Mouse (Mus musculus): ENCODE data around the gene Zdbf2. TPM values are rescaled to one million over a fixed set of nuclear protein-coding genes. Genes with fewer than 3 reads are reported as not detected.

The Zdbf2 gene
- polyA plus RNA-seq, 1 experiment from 2014 or later: 16.4 TPM

DNA sequence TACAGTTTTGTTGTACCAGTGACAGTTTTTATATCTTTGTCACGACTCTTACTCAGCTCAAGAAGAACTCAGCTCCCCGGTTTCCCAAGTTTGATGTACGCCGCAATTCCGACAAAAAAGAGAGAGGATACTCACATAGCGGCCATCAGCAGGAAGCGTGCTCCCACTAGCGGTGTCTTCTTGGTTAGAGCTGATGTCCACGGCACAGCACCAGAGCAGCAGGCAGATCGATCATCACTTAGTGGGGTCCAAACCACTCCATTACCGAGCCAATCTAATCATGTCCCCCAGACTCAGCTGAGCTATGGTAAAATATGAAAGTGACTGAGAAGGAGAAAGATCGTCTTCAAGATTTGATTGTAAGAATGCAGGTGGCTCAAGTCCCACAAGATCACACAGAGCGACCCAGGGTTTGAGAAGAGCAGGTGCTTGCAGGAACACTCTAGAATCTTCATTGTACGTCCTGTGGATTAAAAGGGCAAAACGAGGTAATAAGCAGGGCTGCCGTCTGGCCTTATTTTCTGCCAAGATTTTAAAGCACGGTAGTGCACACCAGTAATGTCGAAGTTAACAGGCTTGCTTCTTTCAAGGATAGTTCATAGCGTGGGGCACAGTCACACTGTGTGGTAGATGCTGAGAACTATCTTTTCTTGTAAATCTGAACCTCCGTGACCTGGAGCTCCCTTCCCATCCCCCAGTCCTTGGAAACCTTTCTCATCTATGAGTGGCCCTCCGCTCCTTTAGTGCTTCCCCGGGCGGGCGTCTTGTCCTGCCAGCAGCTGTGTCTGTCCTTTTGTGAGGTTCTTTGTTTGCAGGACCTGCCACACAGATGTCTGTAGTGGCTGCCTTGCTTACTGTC is 20.5 kb upstream of the Zdbf2 start:
- Histone ChIP-seq H3K4me3 (peak overlapping the region; percentile 33), H3K27ac (peak overlapping the region; percentile 83), H3K4me1 (replicated peaks) (peaks cover 56% of the 10 kb centered on the region), H3K27me3 (ENCODE audit: insufficient read depth, poor library complexity, severe bottlenecking) (peaks cover 97% of the 10 kb centered on the region), H3K9me3 (no peaks in the 10 kb centered on the region), H3K36me3 (no peaks in the 10 kb centered on the region)
- 32% methylated on average over 24 of the region's 24 CpGs for WGBS
- DNase-seq (ENCODE audit: low spot score): peak; percentile 69

DNA sequence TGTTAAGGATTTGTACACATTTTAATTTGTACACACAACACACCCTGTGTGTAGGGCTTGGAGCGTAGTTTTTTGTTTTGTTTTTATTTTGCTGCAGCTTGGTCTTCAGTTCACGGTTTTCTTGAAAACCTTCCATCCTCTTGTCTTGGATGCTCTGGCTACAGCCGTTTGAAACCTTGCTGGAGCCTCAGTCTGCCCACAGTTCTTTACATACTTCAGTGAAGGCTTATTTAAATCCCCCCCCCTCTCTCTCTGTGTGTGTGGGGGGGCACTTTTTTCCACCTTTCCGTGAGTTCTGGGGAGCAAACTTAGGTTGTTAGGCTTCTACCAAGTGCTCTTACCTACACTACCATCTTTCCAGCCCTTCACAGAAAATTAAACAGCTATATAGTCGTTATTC is 19.8 kb upstream of the Zdbf2 start:
- Histone ChIP-seq H3K9me3 (no peaks in the 10 kb centered on the region), H3K4me1 (replicated peaks) (peaks cover 49% of the 10 kb centered on the region), H3K27ac (peak overlapping the region; percentile 83), H3K27me3 (ENCODE audit: insufficient read depth, poor library complexity, severe bottlenecking) (peaks cover 97% of the 10 kb centered on the region), H3K4me3 (peak overlapping the region; percentile 33), H3K36me3 (no peaks in the 10 kb centered on the region)
- no peak for DNase-seq (ENCODE audit: low spot score)
- 19% methylated on average over 5 of the region's 5 CpGs for WGBS

DNA sequence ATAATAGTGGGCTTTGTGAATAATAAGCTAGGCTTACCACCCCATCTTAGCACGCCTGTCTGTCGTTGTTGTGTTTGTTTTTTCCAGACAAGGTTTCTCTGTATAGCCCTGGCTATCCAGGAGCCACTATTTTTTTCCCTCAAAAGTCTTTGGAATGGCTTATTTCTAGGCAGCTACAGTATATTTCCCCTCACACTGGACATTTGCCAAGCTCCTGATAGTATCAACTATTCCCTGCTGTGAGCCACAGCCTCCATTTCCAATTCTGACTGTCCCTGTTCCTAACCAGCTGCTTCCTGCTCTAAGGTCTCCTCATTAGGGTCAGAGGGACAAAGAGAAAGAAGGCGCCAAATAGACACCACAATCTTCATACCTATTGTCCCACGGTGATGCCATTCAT is 18.0 kb upstream of the Zdbf2 start:
- H3K27ac ChIP-seq: peak overlapping the region; percentile 25; the same call in 1 of the 2 replicates

DNA sequence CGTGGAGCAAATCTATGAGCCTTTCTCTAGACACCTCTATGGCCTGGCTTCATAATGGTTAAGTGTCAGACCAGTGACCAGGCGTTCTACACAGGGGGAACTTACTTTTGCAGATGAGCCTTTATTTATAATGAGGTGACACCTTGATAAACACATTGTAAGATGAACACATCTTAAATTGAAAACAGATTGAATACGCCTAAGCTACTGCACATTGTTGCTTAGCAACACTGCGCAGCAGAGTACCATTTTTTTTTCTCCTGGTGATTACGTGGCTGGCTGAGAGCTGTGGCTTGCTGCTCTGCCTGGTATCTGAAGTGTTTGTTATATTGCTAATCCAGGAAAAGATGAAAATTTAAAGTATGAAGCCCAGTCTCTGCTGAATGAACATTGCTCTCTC is 17.0 kb upstream of the Zdbf2 start:
- no peak for DNase-seq (ENCODE audit: low spot score)
- Histone ChIP-seq H3K27me3 (ENCODE audit: insufficient read depth, poor library complexity, severe bottlenecking) (peaks cover 95% of the 10 kb centered on the region), H3K9me3 (no peaks in the 10 kb centered on the region), H3K4me1 (replicated peaks) (peaks cover 35% of the 10 kb centered on the region), H3K4me3 (no peak overlapping the region), H3K36me3 (no peaks in the 10 kb centered on the region), H3K27ac (peak overlapping the region; percentile 50; the same call in 1 of the 2 replicates)
- WGBS: 21% methylated on average over 5 of the region's 5 CpGs

More for the DNA sequence above, 18.0 kb upstream of the Zdbf2 start:
- Histone ChIP-seq H3K27me3 (ENCODE audit: insufficient read depth, poor library complexity, severe bottlenecking) (peaks cover 95% of the 10 kb centered on the region), H3K4me1 (replicated peaks) (peaks cover 36% of the 10 kb centered on the region), H3K9me3 (no peaks in the 10 kb centered on the region), H3K36me3 (no peaks in the 10 kb centered on the region), H3K4me3 (no peak overlapping the region)
- DNase-seq (ENCODE audit: low spot score): no peak
- WGBS: 15% methylated on average over 4 of the region's 4 CpGs

DNA sequence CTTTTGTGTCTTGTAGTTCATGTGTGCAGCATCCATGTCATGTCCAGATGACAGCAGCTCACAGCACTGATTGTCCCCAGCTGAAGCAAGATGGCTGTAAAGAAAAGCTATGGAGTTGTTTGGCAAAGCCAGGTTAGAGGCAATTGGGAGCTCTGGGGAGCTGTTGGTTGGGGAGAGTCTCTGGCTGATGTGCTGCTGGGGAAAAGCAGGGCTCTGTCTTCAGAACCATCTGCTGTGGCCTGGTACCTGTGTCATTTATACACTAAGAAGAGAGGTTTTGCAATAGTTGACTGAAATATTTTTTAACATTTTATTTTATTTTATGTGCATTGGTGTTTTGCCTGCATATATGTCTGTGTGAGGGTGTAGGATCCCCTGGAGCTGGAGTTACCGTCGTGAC is 14.6 kb upstream of the Zdbf2 start:
- no peaks in the 10 kb centered on the region for H3K36me3 ChIP-seq
- DNase-seq (ENCODE audit: low spot score): no peak
- no peaks in the 10 kb centered on the region for H3K9me3 ChIP-seq
- 42% methylated on average over 2 of the region's 2 CpGs for WGBS
- peaks cover 95% of the 10 kb centered on the region for H3K27me3 ChIP-seq (ENCODE audit: insufficient read depth, poor library complexity, severe bottlenecking)
- H3K4me3 ChIP-seq: no peak overlapping the region
- H3K27ac ChIP-seq: no peak overlapping the region
- peaks cover 23% of the 10 kb centered on the region for H3K4me1 ChIP-seq (replicated peaks)

DNA sequence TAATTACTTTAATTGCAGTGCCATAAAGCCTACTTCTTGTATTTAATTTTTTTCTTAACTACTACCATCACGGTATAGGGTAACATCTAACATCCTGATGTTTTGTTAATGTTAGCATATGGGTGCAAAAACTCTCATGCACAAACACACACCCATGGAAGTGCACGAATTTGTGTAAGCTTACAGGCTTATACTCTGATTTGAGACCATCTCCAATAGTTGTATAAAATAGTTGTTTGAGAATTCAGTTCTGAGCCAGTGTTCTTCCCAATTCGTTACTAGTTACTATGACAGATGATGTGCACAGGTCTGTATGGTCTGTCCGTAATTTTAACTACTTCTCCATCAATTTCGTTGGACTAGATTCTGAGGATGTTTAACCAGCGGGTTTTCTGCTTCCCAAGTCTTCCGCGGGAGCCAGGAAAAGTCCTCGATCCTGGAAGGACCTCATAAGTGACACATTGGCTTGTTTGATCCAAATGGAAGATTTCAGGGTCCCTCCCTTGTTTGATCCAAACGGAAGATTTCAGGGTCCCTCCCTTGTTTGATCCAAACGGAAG is 13.7 kb upstream of the Zdbf2 start:
- peaks cover 97% of the 10 kb centered on the region for H3K27me3 ChIP-seq (ENCODE audit: insufficient read depth, poor library complexity, severe bottlenecking)
- no peak for DNase-seq (ENCODE audit: low spot score)
- WGBS: 40% methylated on average over 11 of the region's 11 CpGs
- H3K27ac ChIP-seq: no peak overlapping the region
- H3K36me3 ChIP-seq: no peaks in the 10 kb centered on the region
- no peak overlapping the region for H3K4me3 ChIP-seq
- H3K4me1 ChIP-seq (replicated peaks): peaks cover 22% of the 10 kb centered on the region
- no peaks in the 10 kb centered on the region for H3K9me3 ChIP-seq

DNA sequence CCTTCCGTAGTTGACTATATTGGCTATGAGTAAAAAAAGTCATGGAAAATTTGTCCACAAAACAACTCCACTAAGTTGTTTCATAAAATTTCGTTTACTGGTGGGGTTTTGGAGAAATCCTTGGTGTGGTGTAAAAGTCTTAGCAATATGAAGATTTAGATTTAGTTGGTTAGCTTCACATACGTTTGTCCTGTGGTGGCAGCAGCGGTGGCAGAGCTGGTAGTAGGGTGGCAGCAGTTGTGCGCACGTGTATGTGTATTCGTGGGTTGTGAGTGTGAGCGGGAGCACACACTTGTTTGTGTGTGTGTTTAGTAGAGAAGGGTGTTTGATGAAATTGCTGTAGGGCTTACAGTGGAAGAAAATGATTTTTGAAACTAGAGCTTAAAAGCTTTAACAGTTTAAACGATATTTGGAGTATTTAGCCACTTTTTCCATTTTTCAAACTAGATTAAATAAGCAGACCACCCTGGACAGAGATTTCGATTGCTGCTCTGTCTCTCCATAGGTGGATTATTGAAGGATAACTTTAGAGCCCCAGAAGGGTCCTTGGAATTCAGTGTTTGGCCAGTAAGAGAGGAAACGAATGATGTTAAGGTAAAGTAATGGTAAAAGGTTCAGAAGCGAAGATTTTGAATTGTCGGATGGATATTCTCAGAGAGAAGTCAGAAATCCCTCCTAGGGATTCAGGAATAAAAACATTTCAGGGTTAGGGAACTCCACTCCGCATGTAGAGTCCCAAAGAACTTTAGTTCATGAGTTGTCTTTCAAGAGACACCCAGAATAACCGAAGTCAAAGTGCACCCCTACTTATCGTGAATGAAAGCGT is 12.9 kb upstream of the Zdbf2 start:
- 41% methylated on average over 17 of the region's 17 CpGs for WGBS
- no peak for DNase-seq (ENCODE audit: low spot score)
- H3K27me3 ChIP-seq (ENCODE audit: insufficient read depth, poor library complexity, severe bottlenecking): peaks cover 97% of the 10 kb centered on the region
- H3K4me3 ChIP-seq: no peak overlapping the region
- H3K36me3 ChIP-seq: no peaks in the 10 kb centered on the region
- H3K4me1 ChIP-seq (replicated peaks): peaks cover 18% of the 10 kb centered on the region
- H3K27ac ChIP-seq: no peak overlapping the region
- H3K9me3 ChIP-seq: no peaks in the 10 kb centered on the region

DNA sequence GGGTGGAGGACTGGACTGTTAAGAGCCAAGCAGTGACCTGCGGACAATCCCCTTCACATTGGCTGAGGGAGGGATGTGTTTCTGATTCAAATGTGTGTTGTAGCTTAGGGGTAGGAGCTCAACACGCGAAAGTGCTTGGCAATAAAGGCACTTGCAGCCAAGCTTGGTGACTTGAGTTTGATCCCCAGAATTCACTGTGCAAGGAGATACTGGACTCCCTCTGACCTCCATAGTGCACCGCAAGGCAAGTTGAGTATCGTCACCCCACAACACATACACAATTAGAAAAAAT is 12.4 kb upstream of the Zdbf2 start:
- H3K4me1 ChIP-seq (replicated peaks): peaks cover 13% of the 10 kb centered on the region
- H3K36me3 ChIP-seq: no peaks in the 10 kb centered on the region
- no peak overlapping the region for H3K4me3 ChIP-seq
- no peak overlapping the region for H3K27ac ChIP-seq
- no peaks in the 10 kb centered on the region for H3K9me3 ChIP-seq
- 44% methylated on average over 5 of the region's 5 CpGs for WGBS
- DNase-seq (ENCODE audit: low spot score): no peak
- peaks cover 97% of the 10 kb centered on the region for H3K27me3 ChIP-seq (ENCODE audit: insufficient read depth, poor library complexity, severe bottlenecking)

DNA sequence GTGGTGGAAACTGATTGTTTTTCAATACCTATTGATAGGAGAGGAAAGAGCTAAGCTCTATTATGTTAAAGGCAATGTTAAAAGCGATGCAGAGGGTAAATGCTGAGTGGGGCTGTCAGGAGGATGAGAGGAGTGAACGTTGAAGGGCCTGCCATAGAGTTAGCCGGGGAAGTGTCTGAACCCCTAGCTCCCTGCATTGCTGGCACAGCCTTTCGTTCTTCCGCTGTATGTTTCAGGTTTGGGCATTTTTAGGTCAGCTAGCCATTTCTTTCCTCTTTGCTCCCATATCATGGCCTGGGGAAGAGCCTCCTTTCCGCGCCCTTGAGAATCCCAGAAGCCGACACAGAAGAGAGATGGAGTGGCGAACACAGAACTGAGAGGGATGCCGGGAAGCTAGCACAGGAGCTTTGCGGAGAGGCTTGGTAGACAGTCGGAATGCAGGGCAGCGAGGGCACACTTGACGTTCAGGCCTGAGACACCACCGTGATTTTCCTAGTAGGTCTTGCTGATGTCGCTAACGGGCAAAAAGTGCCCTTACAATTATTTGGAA is 11.9 kb upstream of the Zdbf2 start:
- no peak for DNase-seq (ENCODE audit: low spot score)
- peaks cover 8% of the 10 kb centered on the region for H3K4me1 ChIP-seq (replicated peaks)
- no peak overlapping the region for H3K27ac ChIP-seq
- H3K9me3 ChIP-seq: no peaks in the 10 kb centered on the region
- no peak overlapping the region for H3K4me3 ChIP-seq
- no peaks in the 10 kb centered on the region for H3K36me3 ChIP-seq
- 48% methylated on average over 17 of the region's 17 CpGs for WGBS
- peaks cover 97% of the 10 kb centered on the region for H3K27me3 ChIP-seq (ENCODE audit: insufficient read depth, poor library complexity, severe bottlenecking)

DNA sequence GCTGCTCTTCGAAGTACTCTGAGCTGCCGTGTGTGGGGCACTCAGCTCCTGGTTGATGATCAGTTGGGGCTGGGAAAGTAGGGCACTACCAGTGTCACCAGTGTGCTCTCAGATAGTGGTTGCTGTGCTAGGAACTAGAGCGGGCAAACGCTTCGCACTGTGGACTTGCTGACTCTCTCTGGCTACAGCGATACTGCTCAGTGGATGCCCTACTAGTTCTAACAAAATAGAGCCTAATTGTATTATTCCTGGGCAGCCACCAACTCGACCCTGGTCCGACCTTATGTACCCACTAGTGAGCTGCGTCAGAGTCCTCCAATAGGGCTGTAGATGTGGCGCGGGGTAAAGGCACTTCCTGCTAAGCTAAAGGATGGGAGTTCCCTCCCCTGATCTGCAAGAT is 9.4 kb upstream of the Zdbf2 start:
- Histone ChIP-seq H3K9me3 (no peaks in the 10 kb centered on the region), H3K4me3 (no peak overlapping the region), H3K36me3 (no peaks in the 10 kb centered on the region), H3K27me3 (ENCODE audit: insufficient read depth, poor library complexity, severe bottlenecking) (peaks cover 97% of the 10 kb centered on the region), H3K4me1 (replicated peaks) (no peaks in the 10 kb centered on the region; the same call in 1 of the 2 replicates), H3K27ac (no peak overlapping the region)
- 41% methylated on average over 11 of the region's 11 CpGs for WGBS
- no peak for DNase-seq (ENCODE audit: low spot score)

DNA sequence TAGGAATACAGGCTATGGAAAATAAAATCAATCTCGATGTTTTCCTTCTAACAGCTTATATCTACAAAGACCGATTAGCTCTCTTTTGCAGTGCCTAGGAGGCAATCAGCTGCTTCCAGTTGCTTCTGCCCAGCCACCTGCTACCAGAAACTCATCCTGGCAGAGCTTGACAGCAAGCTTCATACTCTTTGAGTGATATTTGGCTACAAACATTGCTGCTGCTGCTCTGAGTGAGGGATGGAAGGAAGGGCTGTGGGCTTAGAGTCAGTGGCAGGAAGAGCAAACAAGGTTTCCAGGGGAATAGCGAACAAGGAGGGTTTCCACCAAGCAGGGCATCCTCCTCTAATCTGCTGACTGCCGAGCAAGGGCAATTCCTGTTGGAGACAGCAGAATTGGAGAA is 7.6 kb upstream of the Zdbf2 start:
- DNase-seq (ENCODE audit: low spot score): no peak
- H3K9me3 ChIP-seq: no peaks in the 10 kb centered on the region
- no peak overlapping the region for H3K4me3 ChIP-seq
- 40% methylated on average over 4 of the region's 4 CpGs for WGBS
- H3K27me3 ChIP-seq (ENCODE audit: insufficient read depth, poor library complexity, severe bottlenecking): peaks cover 100% of the 10 kb centered on the region
- no peaks in the 10 kb centered on the region for H3K36me3 ChIP-seq
- H3K27ac ChIP-seq: no peak overlapping the region
- H3K4me1 ChIP-seq (replicated peaks): no peaks in the 10 kb centered on the region; the same call in 1 of the 2 replicates

DNA sequence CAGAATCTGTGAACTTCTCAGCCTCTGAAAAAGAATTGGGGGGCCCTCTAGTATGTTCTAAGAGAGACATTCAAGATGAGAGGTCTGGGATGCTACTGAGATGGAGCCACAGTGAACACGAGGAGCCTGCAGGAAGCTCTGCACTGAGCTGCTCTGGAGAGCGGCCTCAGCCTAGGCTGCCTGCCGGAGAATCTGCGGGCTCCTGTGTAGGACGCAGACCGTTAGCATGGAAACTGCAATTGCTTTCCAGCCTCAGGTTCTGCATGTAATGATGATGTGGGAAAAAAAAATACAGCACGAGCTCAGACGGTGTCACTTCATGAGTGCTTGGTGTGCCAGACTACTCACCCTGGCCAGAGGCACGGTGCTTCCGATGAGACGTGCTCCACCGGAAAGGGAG is 6.9 kb upstream of the Zdbf2 start:
- WGBS: 43% methylated on average over 12 of the region's 12 CpGs
- H3K4me3 ChIP-seq: no peak overlapping the region
- DNase-seq (ENCODE audit: low spot score): no peak

More for the DNA sequence above, 6.9 kb upstream of the Zdbf2 start:
- no peaks in the 10 kb centered on the region for H3K36me3 ChIP-seq
- H3K27ac ChIP-seq: no peak overlapping the region
- peaks cover 100% of the 10 kb centered on the region for H3K27me3 ChIP-seq (ENCODE audit: insufficient read depth, poor library complexity, severe bottlenecking)
- no peaks in the 10 kb centered on the region; the same call in 1 of the 2 replicates for H3K4me1 ChIP-seq (replicated peaks)
- H3K9me3 ChIP-seq: no peaks in the 10 kb centered on the region

Measured in hindbrain, embryonic 10.5 days (tissue).